Mouse (Mus musculus) intestine, embryonic 16.5 days (tissue): ENCODE data around the gene Prps1l1. TPM values are rescaled to one million over a fixed set of nuclear protein-coding genes. Genes with fewer than 3 reads are reported as not detected.

Experiments
- ATAC-seq: fragments of 200-750 bp; cut with Nextera tagmentation; 2 replicates; pipeline ENCODE4 v1.8.0; 2017; ENCODE audit warnings: moderate TSS enrichment, moderate library complexity
- H3K27ac ChIP-seq: fragments of 300-500 bp; sonication (generic); 2 replicates; pipeline ENCODE4 v1.5.1; 2014; ENCODE audit warnings: mild to moderate bottlenecking, low read length
- H3K27me3 ChIP-seq: fragments of 300-500 bp; sonication (generic); replicated peaks from 2 replicates; pipeline ENCODE4 v1.6.1; 2014; ENCODE audit warnings: low read length, control low read depth, mixed read lengths; ENCODE audit not compliant: control insufficient read depth, insufficient read depth
- H3K36me3 ChIP-seq: fragments of 300-500 bp; sonication (generic); 2 replicates; pipeline ENCODE4 v1.6.1; 2014; ENCODE audit warnings: low read length, control low read depth; ENCODE audit not compliant: control insufficient read depth, insufficient read depth
- H3K4me1 ChIP-seq: fragments of 300-500 bp; sonication (generic); 2 replicates; pipeline ENCODE4 v1.6.1; 2014; ENCODE audit warnings: low read length, control low read depth, mixed read lengths; ENCODE audit not compliant: control insufficient read depth, insufficient read depth
- H3K4me2 ChIP-seq: fragments of 300-500 bp; sonication (generic); 2 replicates; pipeline ENCODE4 v1.6.1; 2014; ENCODE audit warnings: low read depth, low read length, control low read depth
- H3K4me3 ChIP-seq: fragments of 300-500 bp; sonication (generic); 2 replicates; pipeline ENCODE4 v1.5.1; 2014; ENCODE audit warnings: mild to moderate bottlenecking, low read length
- H3K9ac ChIP-seq: fragments of 300-500 bp; sonication (generic); 2 replicates; pipeline ENCODE4 v1.6.1; 2014; ENCODE audit warnings: low read depth, low read length
- H3K9me3 ChIP-seq: fragments of 300-500 bp; sonication (generic); 2 replicates; pipeline ENCODE4 v1.6.1; 2016; ENCODE audit warnings: low read length, control low read depth; ENCODE audit not compliant: control insufficient read depth
- WGBS: fragments of 180-500 bp; shearing (Covaris S2); extraction: QIAGEN DNeasy Blood & Tissue Kit; methylation state at CpG from one replicate; pipeline ENCODE4 v1.1.7; 2014; 5-methylcytosine and 5-hydroxymethylcytosine counted together
- polyA plus RNA-seq: library from polyadenylated mRNA; unstranded; fragments of >200 nt; fragmentation: Nextera tagmentation; extraction: Ambion mirVana; gene quantifications from 2 replicates; pipeline ENCODE4 v1.2.1, GENCODE M21; 2015

The Prps1l1 gene
- polyA plus RNA-seq, result not detected in 2 replicates

DNA sequence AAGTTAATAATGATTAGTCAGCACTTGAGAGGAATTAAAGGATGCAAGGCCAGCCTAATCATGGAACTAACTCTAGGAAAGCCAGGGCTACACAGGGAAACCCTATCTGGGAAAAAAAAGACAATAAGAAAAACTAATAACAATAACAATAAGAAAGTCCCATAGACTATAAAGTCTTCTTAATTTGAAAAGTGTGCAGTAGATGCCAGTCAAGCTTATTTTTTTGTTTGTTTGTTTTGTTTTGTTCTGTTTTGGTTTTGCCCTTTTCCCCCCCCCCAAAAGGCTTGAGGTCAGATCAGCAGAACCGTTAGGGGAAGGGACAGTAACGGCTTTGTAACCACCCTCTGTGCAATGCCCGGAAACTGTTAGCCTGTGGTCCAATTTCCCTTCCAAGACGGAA is at the start of gene Prps1l1:
Gene Prps1l1, plus strand, starts transcription at position 301 of the 400 bp plus-strand sequence.
- H3K9ac ChIP-seq, result no peak within 1 kb of the TSS
- H3K4me2 ChIP-seq, result no peak within 1 kb of the TSS
- no peaks in the 10 kb centered on the region for H3K27me3 ChIP-seq
- 91% methylated on average over 4 of the region's 4 CpGs for WGBS
- no peak within 1 kb of the TSS for H3K4me3 ChIP-seq
- H3K36me3 ChIP-seq, result no peaks in the 10 kb centered on the region
- ATAC-seq, result no peak
- H3K9me3 ChIP-seq, result no peaks in the 10 kb centered on the region
- H3K4me1 ChIP-seq, result no peaks in the 10 kb centered on the region
- H3K27ac ChIP-seq, result no peak within 1 kb of the TSS

- no peak overlapping the region for H3K27ac ChIP-seq
- H3K36me3 ChIP-seq, result no peaks in the 10 kb centered on the region
- 89% methylated on average over 1 of the region's 1 CpGs for WGBS
- no peak overlapping the region for H3K4me2 ChIP-seq
- no peak overlapping the region for H3K4me3 ChIP-seq
- H3K9me3 ChIP-seq, result peaks cover 7% of the 10 kb centered on the region; the same call in 1 of the 2 replicates
- ATAC-seq, result no peak
- no peak overlapping the region for H3K9ac ChIP-seq
- H3K27me3 ChIP-seq, result no peaks in the 10 kb centered on the region
- H3K4me1 ChIP-seq, result no peaks in the 10 kb centered on the region
Observed at GRCm38 (mm10) chr12:34937918-34938317, 46.6 kb upstream of the Prps1l1 start.

DNA sequence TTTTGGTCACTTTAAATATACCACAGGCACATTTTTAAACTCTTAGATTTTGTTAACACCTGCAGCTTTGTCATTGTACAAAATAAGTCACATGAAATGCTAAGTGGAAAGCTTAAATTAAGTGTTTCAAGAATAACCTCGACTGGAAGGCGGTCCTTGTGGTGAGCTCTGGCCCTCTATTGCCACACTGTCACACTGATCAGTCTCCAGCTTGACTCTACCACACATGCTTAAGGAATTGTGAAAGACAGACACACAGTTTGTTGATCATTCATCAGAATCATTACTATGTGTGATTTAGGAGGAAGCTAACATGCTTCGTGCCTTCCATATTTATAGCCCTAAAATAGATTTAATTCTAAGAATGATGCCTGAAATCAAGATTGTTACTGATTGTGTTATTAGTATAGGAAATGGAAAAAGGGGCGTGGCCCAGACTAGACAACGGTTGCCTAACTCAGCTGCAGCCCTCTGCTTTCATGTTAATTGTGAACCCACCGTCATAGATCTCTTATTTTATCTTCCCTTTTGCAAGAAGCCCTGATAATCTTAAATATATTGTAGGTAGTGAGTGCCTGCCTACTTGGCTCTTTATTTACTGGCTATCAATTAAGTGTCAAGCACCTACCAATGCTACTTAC is 35.4 kb upstream of the Prps1l1 start:
- Histone ChIP-seq H3K4me3 (no peak overlapping the region), H3K9ac (no peak overlapping the region), H3K27ac (no peak overlapping the region), H3K4me1 (no peaks in the 10 kb centered on the region), H3K4me2 (no peak overlapping the region), H3K9me3 (no peaks in the 10 kb centered on the region), H3K27me3 (no peaks in the 10 kb centered on the region), H3K36me3 (no peaks in the 10 kb centered on the region)
- no peak for ATAC-seq
- WGBS, result 74% methylated on average over 6 of the region's 6 CpGs

DNA sequence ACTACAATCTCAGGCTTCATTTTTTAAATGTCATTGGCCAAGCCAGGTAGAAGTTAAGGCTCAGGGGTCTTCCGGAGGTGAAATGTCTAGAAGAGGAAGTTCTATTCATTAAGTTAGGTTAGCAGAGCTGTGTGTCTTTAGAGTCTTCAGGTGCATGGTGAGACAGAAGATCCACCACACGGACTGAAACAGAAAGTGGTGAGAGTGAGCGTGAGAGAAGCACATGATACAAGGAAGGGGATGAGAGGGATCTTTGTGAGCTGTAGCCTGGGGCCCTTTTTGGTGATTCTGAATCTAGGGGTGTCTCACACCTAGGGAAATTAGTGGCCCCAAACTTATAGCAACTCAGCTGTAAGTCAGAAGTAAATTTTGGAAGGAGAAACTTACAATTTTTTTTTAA is 8.6 kb upstream of the Prps1l1 start:
- H3K4me3 ChIP-seq, result no peak overlapping the region
- 84% methylated on average over 3 of the region's 3 CpGs for WGBS
- H3K36me3 ChIP-seq, result no peaks in the 10 kb centered on the region
- H3K4me2 ChIP-seq, result no peak overlapping the region
- H3K27ac ChIP-seq, result no peak overlapping the region
- H3K4me1 ChIP-seq, result no peaks in the 10 kb centered on the region
- no peaks in the 10 kb centered on the region for H3K9me3 ChIP-seq
- no peak overlapping the region for H3K9ac ChIP-seq
- no peak for ATAC-seq
- no peaks in the 10 kb centered on the region for H3K27me3 ChIP-seq

DNA sequence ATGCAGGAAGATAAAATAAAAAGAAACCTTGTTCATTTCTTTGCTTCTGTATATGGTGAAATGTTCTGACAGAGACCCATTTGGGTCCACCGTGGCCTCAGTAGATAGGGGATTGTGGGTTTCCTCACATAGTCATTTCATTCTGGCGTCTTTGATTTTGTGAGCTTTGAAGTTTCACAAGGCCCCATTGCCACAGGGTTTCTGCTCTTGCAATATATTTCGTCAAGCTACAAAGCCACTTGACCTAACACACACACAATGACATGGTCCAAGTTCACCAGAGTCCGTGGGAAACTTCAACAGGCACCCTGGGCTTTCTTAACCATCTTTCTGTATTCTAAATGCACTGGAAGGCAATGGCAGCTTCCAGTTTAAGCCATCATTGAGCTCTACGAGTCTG is 1.3 kb downstream of the Prps1l1 start:
- 84% methylated on average over 5 of the region's 5 CpGs for WGBS
- H3K27me3 ChIP-seq, result no peaks in the 10 kb centered on the region
- H3K4me1 ChIP-seq, result no peaks in the 10 kb centered on the region
- H3K27ac ChIP-seq, result no peak overlapping the region
- no peak for ATAC-seq
- no peaks in the 10 kb centered on the region for H3K36me3 ChIP-seq
- no peak overlapping the region for H3K4me3 ChIP-seq
- H3K9ac ChIP-seq, result no peak overlapping the region
- no peak overlapping the region for H3K4me2 ChIP-seq
- H3K9me3 ChIP-seq, result no peaks in the 10 kb centered on the region

DNA sequence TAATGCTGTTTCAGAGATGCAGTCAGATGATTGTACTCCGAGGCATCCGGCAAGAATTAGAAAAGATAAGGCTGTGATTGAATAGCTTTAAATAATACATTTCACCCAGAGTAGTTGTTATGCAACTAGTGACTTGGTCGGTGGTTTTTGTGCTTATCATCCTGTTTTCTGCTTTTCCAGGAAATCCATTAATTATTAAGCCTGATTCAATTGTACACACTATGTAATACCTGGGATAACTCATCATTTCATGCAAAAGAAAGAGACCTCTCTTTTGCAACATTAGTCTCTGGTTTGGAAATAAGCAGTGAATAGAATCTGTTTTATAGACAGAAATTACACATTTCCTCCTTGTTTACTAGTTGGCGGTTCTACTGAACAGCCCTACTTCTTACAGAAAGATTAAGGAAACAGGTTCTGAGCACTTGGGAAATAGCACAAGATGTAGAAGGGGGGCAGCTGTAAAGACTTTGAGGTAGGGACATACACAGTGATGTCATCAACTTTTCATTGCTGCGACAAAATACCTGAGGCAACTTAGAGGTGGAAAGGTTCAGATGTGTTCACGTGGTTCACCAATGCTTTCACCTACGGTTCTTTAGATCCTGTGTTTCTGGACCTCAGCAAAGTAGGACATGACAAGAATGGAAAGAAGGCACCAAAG is 5.1 kb downstream of the Prps1l1 start:
- Histone ChIP-seq H3K27me3 (no peaks in the 10 kb centered on the region), H3K9ac (no peak overlapping the region), H3K9me3 (no peaks in the 10 kb centered on the region), H3K36me3 (no peaks in the 10 kb centered on the region), H3K4me2 (no peak overlapping the region), H3K4me1 (no peaks in the 10 kb centered on the region), H3K4me3 (no peak overlapping the region), H3K27ac (no peak overlapping the region)
- WGBS, result 73% methylated on average over 7 of the region's 7 CpGs
- ATAC-seq, result peak; percentile 71; the same call in 1 of the 2 replicates

GRCm38 (mm10) chr12:34990387-34990786 is 5.8 kb downstream of the Prps1l1 start:
- Histone ChIP-seq H3K27me3 (no peaks in the 10 kb centered on the region), H3K36me3 (no peaks in the 10 kb centered on the region), H3K4me1 (no peaks in the 10 kb centered on the region), H3K4me3 (no peak overlapping the region), H3K9ac (no peak overlapping the region), H3K4me2 (no peak overlapping the region), H3K27ac (no peak overlapping the region), H3K9me3 (no peaks in the 10 kb centered on the region)
- 80% methylated on average over 4 of the region's 4 CpGs for WGBS
- ATAC-seq, result no peak

- H3K27me3 ChIP-seq, result no peaks in the 10 kb centered on the region
- H3K9ac ChIP-seq, result no peak overlapping the region
- H3K4me3 ChIP-seq, result no peak overlapping the region
- H3K4me2 ChIP-seq, result no peak overlapping the region
- H3K36me3 ChIP-seq, result no peaks in the 10 kb centered on the region
- H3K27ac ChIP-seq, result no peak overlapping the region
- no peak for ATAC-seq
- H3K4me1 ChIP-seq, result no peaks in the 10 kb centered on the region
- no peaks in the 10 kb centered on the region for H3K9me3 ChIP-seq
- 79% methylated on average over 2 of the region's 2 CpGs for WGBS
Observed at GRCm38 (mm10) chr12:34991900-34992299, 7.3 kb downstream of the Prps1l1 start.

GRCm38 (mm10) chr12:34997597-34998182 is 13.1 kb downstream of the Prps1l1 start:
- no peak overlapping the region for H3K4me2 ChIP-seq
- H3K27ac ChIP-seq, result no peak overlapping the region
- peak; percentile 91 for ATAC-seq
- H3K36me3 ChIP-seq, result no peaks in the 10 kb centered on the region
- H3K4me3 ChIP-seq, result no peak overlapping the region
- WGBS, result 87% methylated on average over 3 of the region's 3 CpGs
- H3K4me1 ChIP-seq, result no peaks in the 10 kb centered on the region
- no peaks in the 10 kb centered on the region for H3K27me3 ChIP-seq
- H3K9ac ChIP-seq, result no peak overlapping the region
- no peaks in the 10 kb centered on the region for H3K9me3 ChIP-seq
